Mouse (Mus musculus) bone marrow, adult 2 months (tissue): ENCODE measurements around the gene Sema3d.

Experiments used
- CTCF ChIP-seq: fragments of 200-500 bp; IDR thresholded peaks from 2 replicates; pipeline ENCODE4 v1.5.1; 2011; ENCODE audit warnings: low read length, control low read depth; ENCODE audit not compliant: control insufficient read depth, insufficient read depth
- POLR2A ChIP-seq: fragments of 200-500 bp; IDR thresholded peaks from 2 replicates; pipeline ENCODE4 v1.6.1; 2011; ENCODE audit warnings: low read depth, mild to moderate bottlenecking, control low read depth, low read length, borderline replicate concordance; ENCODE audit not compliant: control insufficient read depth

DNA sequence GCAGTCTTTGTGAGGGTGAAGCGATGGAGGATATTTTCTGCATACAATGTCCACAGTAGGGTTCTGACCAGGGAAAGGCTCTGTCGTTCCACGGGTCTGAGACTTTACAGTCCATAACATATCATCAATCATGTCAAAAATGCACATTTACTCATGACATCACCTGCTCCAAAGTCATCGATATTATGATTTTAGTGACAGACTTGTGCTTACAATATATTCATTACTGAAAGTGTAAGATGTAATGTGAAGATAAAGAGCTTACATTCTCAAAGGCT is 92.4 kb downstream of the Sema3d start:
- TF ChIP-seq CTCF (no peak), POLR2A (no peak)
